Mouse (Mus musculus) adrenal gland, adult (tissue): Measurements from ENCODE around the gene S100pbp.

ENCODE experiments used
- DNase-seq, 2 experiments: peaks; one replicate each; pipeline ENCODE4 v3.0.0; 2022 to 2023; ENCODE audit warnings: low spot score in 1 of 2; ENCODE audit not compliant: inconsistent age in 2 of 2

Gene S100pbp

DNA sequence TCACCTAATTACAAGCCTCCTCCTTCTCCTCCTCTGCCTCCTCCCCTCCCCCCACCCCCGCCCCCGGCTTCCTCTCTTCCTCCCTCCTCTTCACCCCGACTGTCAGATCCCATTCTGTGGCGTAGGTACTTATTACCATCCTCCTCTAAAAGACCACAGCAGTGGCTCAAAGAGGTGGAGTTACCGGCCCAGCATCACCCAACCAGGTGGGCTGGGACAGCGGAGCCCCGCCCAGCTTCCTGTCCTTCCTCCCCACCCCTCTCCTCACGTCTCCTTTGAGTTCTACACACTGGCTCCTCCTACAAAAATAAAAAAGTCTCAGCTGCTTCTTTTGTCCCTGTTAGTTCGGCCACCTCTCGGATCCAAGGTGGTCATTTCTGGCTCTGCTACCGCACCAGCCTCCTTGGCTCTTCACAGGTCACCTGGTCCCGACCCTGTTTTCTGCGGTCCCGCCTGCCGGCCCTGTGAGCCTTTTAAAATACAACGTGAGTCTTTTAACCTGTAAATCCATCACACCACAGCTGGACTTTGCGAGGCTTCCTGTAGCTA, 58.7 kb downstream of the S100pbp start:
- no peak for DNase-seq

DNA sequence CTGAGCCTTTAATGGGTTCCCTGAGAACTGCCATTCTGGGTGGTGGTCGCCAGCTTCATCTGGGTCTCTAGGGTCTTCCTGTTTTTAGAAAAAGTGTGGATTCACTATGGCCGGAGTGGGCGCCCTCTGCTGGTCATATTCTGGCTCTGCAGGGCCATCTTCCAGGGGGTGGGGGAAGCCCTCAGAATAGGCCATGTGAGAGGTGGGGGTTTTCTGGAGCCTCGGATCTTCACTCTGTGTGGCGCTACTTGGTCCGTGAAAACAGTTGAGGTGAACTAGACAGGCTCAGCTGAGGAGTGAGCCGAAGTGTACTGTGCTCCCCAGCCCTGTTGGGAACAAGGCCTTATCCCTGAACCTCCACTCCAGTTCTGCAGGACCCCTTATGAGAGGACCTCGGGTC, 59.4 kb downstream of the S100pbp start:
- peak in 1 of 2 experiments; percentile 74 for DNase-seq

DNA sequence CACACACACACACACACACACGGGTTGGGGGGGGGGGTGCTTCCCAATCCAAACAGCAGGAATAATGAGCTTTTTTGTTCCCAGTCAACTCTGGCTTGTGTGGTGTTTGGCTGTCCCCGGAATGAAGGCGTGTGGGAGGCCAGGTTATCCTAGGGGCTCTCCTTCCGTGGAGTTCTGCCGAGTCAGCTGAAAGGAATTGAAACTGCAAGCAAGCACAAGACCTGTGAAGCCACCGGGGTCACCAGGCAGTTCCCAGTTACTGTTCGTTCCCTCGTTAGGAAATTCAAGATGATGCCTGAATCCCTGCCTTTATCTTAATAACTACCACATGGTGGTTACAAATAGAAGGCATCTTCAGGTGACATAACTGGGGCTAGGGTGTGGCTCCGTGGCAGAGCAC, 60.1 kb downstream of the S100pbp start:
- DNase-seq: no peak

DNA sequence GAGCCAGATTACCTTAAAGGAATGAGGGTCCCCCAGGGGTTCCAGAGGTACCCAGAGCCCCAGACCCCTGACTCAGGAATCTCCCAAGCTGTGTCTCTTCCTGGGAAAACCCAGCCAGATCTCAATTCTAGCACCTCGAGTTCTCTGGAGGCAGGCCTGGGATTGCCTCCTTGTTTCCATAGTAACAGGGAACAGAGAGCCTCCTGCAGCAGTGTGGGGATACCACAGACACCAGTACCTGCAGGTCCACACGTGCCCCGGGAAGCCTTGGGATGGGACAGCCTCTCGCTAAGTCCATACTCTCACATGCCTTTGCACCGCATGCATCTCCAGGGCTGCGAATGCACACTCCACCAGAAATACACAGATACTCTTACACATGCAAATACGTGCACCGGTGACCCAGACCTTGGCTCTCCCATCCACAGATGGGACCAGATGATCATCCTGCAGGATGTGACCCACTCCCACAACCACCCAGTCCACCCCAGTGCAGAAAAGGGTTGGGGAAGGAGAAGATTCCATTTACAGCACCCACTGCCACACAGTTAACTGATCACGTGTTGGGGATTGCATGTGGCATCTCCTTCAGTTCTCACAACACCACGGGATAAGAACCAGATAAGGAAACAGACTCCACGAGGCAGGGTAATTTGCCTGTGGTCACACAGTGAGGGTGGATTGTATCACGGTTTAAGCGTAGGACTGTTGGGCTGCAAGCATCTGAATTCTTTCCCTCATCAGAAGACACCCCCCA, 60.8 kb downstream of the S100pbp start:
- DNase-seq: no peak

DNA sequence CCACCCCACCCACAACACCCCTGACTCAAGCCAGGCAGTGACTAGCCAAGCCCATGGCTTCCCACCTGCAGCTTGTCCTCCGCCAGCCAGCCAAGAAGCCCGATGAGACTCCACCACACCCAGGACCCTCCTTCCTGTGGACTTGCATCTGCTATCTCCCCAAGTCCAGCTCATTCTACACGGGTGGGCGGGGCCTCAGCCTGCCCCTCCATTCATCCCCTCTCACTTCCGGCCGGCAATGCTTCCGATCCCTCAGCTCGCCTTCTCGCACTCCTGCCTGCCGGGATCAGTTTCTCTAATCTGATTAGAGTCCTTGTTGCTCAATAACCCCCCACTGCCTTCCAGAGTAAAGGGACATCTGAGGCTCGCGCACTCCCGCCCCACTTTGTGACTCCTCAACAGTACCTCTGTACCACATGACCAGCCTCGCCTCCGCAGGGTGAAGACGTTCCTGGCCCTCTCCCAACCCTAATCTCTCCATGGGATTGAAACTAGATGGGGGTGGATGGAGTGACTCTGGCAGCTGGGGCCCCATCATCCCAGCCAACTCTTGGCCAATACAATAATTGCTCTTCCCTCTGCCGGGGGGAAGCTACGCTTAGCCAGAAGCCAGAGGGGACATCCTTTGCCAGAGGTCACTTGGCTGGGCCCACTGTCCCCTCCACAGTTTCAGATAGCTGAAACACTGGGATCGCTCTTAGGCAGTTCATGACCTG, 63.6 kb downstream of the S100pbp start:
- DNase-seq: peak; percentile 30 to 52

DNA sequence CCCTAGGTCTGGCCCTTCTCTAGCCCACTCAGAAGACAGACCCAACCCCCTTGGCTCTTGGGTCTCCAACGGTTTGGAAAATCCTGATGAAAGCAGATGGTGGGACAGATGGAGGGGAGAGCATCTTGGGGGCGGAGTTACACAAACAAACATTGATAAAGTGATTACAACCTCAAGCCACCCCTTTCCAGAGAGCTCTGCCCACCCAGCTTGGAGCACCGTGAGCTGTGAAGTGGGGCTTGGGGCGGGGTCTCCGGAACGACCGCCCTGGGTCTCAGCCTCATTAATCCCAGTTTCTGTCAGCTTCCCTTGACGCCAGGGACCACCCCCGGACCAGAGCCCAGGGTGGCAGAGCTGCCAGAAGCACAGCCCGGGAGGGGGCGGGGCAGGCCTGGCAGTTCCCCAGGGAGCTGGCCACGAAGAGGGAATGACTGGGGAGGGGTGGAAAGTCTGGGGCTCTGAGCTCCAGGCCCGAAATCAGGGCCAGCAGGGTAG, 64.8 kb downstream of the S100pbp start:
- no peak for DNase-seq

DNA sequence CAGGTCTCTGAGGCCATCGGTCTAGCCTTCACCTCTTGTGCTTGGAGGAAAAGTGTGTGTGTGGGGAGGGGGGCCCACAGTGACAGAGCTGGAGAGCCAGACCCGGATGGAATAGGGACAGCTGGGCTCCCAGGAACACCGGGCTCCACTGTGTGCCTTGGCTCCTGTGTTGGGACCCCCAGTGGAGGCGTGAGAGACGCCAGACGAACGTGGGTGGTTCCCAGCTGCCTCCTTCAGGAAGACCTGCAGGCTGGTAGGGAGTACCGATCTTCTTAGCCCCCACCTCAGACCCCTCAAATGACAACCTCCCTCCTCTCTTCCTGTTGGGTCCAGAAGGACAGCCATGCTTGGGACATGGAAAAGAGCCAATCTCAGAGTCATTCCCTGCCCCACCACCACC, 66.8 kb downstream of the S100pbp start:
- no peak for DNase-seq

DNA sequence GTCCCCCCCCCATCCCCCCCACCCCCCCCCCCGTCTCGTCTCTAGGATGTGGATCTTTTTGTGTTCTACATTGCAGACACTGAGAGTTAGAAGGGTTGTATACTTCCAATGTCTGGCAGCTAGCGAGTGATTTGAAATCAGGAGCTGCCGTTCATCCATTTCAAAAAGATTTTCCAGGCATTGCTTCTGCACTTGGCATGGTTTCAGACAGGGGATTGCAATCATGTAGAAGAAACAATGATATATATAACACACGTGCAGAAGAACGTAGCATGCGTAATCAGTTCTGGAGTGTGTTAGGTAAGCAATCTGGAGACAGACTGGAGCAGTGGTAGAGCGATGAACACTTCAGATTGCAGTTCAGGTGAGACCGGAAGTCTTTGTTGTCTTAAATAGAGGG, 67.4 kb downstream of the S100pbp start:
- no peak for DNase-seq

DNA sequence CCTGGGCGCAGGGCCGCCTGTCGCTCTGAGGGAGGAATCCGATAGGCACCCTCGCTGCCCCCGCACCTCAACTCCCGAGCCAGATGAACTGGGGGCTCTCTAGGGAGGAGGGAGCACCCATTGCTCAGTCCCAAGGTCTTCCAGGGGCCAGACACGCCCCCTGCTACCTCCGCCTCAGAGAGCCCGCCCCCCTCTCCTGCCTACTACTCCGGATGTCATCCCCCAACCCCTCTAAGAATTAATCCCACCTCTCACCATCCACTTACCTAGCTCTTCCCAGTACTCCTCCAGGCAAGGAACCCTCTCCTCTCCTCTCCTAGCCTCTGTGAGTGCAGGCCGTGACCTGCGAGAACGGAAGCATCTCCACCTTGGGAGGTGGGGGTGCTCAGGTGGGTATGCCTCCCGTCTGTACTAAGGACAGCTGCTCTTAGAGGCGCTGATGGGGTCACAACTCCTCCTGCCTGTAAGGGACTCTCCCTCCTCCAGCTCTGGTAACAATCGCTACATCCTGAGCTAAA, 67.9 kb downstream of the S100pbp start, which contains the start of gene Hpca:
Gene Hpca, minus strand, starts transcription at position 468 of the 518 bp plus-strand sequence.
- DNase-seq: no peak

DNA sequence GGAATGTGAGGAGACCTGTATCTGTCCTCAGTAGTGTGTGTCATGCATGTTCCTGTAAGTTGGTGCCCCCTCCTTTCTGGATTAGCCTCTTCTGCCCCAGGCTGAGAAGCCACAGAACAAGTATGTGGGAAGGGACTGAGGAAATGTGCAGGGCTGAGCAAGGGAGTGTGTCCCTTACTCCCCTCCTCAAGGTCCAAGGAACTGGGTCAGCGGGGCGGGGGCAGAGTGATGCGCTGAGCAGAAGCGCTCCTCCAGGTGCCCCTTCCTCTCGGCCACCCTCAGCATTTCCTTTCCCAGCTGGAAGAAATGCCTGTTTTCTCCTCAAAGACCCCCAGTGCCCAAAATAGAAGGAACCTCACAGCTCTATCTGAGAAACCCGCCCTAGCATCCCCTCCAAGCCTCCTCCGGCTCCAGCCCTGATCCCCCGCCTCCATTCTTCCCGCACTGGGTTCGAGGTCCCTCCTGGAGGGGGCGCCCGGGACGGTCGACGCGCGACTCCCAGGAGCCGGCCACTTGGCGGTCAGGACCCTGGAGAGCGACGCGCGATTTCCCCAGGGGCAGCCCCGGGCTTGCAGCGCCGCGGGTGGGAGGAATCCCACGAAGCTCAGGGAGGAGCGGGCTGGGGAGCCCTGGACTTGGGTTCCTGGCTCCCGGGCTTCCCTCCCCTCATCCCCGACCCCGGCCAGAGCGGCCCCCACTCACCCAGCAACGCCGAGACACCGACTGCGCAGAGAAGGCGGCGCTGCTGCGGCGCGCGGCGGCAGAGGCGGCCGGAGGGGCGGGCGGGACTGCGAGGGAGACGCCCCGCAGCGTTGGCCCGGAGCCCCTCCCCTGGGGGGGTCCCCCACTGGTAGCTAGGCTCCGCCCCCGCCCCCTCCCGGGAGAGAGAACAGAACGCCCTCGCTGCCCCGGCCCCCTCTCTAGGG, 68.7 kb downstream of the S100pbp start:
- DNase-seq: peak; percentile 69 to 86

DNA sequence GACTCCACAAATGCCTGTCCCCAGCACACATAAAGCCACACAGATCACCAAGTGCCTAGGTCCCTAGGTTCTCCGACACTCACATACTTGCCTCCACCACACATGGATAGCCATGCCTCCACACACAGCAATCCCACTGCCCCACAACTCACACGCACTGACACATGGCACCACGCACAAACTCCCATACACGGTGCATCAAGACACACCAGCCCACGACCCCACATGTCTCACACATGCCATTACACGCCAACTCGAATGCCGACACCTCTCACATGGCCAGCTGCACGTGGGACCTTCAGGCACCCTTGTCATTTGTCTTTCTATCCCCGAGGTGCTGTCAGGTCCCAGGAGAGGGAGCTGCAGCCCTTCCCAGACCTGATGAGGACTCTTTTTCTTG, 69.8 kb downstream of the S100pbp start:
- no peak for DNase-seq

DNA sequence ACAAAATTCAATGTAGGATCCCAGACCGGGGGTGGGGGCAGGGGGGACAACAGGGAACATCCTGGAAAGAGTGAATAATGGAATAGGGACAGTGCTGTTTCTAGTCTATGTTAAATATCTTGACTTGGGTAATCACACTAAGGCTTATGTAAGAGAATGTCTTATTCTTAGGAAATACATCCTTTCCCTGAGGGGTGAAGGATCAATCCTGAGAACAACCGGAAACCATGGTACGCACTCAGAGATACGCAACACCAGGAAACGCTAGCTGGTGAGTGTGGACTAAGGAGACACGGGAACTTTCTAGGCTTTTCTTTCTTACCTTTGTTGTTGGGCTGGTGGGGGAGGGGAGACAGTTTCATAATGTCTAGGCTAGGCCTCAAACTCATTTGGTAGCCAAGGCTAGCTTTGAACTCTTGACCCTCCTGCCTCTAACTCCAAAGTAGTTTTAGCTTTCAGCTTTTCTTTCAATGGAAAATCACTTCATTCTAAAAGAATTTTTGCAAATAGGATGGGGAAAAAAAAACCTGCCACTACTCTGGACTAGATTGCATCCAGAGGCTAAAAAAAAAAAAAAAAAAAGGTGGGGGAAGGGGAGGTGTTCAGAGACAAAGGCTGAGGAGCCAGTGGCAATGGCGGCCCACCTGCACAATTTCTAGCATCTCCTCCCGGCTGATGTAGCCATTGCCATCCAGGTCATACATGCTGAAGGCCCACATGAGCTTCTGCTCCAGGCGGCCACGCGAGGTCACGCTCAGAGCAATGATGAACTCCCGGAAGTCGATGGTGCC, 71.6 kb downstream of the S100pbp start:
- no peak for DNase-seq

DNA sequence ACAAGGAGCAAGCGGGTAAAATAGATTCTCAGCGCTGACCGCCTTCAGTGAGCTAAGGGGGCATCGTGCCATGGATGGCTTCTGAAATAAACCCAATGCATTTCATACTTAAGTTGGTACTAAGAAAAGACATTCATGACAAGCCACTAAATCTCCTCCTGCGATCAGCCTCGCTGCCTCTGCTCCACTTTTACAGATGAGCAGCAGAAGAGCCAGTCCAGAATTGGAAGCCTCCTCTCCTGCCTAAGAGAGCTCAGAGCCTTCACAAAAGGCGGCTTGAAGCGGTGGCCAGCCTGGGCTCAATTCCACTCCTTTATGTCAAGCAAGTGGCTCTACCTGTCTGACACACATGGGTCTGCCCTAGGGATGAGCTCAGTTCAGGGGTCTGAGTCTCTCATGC, 72.8 kb downstream of the S100pbp start:
- no peak for DNase-seq

DNA sequence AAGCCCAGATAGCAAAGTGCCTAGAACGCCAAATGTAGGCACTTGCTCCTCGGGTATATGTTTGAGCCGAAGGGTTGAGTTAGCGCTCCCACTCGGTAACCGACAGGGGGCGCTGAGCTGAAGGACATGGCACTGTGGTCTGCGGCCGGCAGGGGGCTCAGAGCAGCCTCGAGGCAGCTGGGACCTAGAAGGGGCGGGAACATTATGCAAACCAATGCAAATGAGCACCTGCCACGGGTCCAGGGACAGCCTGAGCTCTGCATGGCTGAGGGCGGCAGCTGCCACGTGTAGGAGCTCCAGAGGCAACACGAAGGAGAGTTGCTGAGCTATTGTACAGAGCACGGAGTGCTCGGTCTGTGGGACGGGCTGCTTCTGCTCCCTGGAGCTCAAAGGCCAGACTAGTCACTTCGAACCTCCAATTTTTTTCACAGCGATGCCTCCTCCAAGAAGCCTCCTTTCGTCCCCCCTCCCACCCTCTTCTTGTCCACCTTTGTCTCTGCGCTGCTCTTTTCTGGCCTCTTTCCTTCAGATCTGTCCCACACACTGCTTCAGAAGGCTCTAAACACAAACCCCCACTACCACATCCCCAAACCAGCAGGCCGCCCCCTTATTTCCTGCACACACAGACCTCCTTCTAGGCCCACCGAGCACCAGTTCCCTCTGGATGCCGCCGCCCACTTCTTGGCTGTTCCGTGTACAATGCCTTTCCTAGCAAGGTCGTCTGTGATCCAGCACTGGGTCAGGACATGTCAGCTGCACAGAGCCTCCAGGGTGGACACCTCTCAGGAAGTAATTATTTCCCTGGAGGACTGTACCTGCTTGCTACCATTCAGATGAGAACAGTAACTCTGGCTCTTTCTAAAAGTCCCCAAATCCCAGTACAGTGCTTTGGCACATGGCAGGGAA, 76.2 kb downstream of the S100pbp start:
- DNase-seq: peak; percentile 40 to 67

DNA sequence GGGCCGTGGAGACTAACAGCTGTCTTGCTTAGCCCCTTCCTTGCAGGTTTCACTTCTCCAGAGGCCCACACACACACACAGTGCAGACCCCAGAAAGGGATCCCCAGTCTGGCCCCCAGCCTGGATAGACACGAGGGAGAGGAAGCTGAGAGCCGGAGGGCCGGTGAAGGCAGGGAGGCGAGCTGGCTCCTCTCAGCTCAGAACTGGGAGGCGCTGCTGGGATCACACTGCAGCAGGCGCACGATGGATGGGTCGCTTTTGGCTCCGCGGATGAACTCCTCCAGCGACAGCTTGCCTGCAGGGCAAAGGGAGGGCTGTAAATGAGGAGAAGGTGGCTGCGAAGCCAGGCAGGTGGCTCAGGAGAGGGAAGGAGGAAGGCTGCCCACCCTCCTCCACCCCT, 77.3 kb downstream of the S100pbp start:
- no peak for DNase-seq

DNA sequence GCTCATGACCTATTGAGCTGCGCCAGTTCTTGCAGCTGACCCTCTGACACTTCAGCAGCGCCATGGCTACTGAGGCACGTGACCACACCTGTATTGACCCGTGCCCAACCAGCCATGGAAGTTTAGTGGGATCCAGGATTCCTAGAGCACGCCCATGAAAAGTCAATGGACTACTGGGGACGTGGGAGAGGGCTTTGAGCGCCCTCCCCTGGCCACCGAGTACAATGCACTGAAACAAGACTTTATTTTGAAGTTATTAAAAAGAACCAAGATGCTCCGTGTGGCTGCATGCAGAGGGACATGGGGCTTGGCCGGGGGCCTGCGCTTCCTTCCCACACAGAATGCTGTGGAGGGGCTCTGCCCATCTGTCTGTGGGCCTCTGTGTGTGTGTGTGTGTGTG, 78.2 kb downstream of the S100pbp start:
- DNase-seq: no peak

DNA sequence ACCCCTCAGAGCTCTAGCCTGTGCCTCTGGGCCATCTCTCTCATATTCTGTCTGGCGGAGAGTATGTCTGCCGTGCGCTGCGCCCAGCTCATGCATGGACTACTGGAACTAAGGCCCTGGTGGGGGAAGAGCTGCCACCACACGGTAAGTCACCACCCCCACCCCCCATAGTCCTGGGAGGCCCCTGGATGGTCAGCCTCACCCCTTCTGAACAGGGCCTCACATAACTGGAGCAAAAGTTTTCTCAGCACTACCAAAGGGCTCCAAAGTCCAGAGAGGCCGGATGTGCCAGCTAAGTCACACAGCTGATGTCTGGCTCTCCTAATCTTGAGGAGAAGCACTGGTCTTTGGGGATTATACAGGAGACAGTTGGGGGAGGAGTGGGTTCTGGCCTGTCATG, 78.7 kb downstream of the S100pbp start:
- no peak for DNase-seq

DNA sequence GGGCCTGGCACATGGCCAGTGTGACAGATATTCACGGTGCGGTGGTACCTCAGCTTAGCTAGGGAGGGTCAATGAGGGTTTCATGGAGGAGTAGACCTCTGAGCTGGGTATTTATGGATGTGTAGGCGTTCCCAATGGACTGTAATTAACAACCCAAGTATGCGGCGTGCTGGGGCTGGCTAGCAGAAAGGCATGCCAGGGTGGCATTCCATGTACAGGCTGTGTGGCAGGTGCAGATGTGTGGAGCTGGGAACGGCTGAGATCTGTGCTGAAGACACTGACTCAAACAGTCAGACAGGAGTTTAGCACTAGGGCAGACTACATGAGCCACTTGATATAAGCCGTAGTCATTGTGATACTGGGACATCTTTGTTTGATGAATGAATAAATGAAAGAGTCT, 80.9 kb downstream of the S100pbp start:
- DNase-seq: no peak

DNA sequence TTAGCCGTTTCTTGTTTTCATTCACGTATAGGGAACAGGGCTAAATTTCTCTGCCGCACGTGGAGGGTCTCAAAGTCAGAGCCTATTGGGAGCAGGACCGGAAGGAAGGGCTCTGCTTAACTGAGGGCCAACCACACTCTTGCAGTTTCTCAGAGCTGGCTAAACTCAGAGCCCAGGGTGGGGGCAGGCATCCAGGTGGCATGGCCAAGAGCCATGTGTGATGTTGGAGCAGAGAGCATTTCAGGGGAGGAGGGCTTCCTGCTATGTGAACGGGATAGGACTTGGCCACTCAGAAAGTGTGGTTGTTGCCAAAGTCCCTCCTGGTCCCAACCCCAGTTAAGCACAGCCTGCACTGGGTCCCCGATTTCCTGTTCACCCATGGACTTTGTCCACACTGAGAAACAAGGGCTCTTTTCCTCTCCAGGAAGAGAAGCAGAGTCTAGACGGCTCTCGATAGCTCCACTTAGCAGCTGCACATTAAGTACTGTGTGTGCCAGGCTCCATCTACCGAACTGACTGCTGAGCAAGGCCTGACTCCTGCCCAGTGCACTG, 82.1 kb downstream of the S100pbp start:
- no peak for DNase-seq
